ENCODE assay signal across 14 mouse cellular contexts in genomic region chr14:75902013-75902412, GRCm38 (mm10). TPM values are rescaled to one million over a fixed set of nuclear protein-coding genes. Genes with fewer than 3 reads are reported as not detected.
A peak's percentile ranks its signal among the peaks of the same experiment; 100 is the strongest.
DNase-seq lines count a peak whose midpoint lies in the region; ATAC-seq lines count a peak whose summit lies in the region.
"Had no signal": no experiment of that assay in that cellular context is flagged by ENCODE, and none has a peak within 500 bp of the region (broad histone marks: within the 10 kb centered on the region; RNA-seq: fewer than 3 reads in every experiment).

No protein-coding gene starts in this region.

- H3K36me3 ChIP-seq in hindbrain, embryonic 12.5 days = peaks cover 13% of the 10 kb centered on the region
- H3K36me3 ChIP-seq in hindbrain, embryonic 16.5 days (ENCODE audit: control insufficient read depth, insufficient read depth, low read length) = peaks cover 4% of the 10 kb centered on the region; the same call in 1 of the 2 replicates
- 0 out of 2 replicates have a peak, but pooled peaks cover 3% of the 10 kb centered on the region for H3K36me3 ChIP-seq in neural tube, embryonic 14.5 days (ENCODE audit: control insufficient read depth, insufficient read depth, low read length)
- H3K36me3 ChIP-seq in limb, embryonic 12.5 days = peaks cover 24% of the 10 kb centered on the region

- no peak overlapping the region for H3K4me2 ChIP-seq in hindbrain, embryonic 12.5 days (replicated peaks)
- H3K4me2 ChIP-seq in hindbrain, embryonic 16.5 days (ENCODE audit: low read length) = no peak overlapping the region
- H3K4me2 ChIP-seq in neural tube, embryonic 14.5 days (ENCODE audit: low read depth, low read length) = no peak overlapping the region
- H3K4me2 ChIP-seq in limb, embryonic 12.5 days = no peak overlapping the region
- H3K4me2 ChIP-seq: heart, embryonic 13.5 days; liver, embryonic 12.5 days; lung, embryonic 15.5 days had no signal

- 0 out of 2 replicates have a peak, but pooled peaks cover 3% of the 10 kb centered on the region for H3K9me3 ChIP-seq in hindbrain, embryonic 12.5 days (replicated peaks)
- no peaks in the 10 kb centered on the region for H3K9me3 ChIP-seq in hindbrain, embryonic 16.5 days (ENCODE audit: control insufficient read depth, low read length)
- H3K9me3 ChIP-seq in neural tube, embryonic 14.5 days (ENCODE audit: control insufficient read depth, low read length) = no peaks in the 10 kb centered on the region
- no peaks in the 10 kb centered on the region for H3K9me3 ChIP-seq in limb, embryonic 12.5 days
- H3K9me3 ChIP-seq: heart, embryonic 13.5 days; liver, embryonic 12.5 days; lung, embryonic 15.5 days had no signal

- DNase-seq in neural tube, embryonic 10.5 days (ENCODE audit: extremely low spot score, low spot score) = no peak
- no peak for DNase-seq in right cerebral cortex, postnatal 14 days
- DNase-seq in yolk sac, embryonic 10.5 days (ENCODE audit: low spot score) = no peak
- DNase-seq: adrenal gland, postnatal 25 days; cerebellum, adult 9-10 months; kidney, adult 18-20 months had no signal

- no peak overlapping the region for H3K9ac ChIP-seq in hindbrain, embryonic 12.5 days
- no peak overlapping the region for H3K9ac ChIP-seq in hindbrain, embryonic 16.5 days (ENCODE audit: low read depth, low read length)
- no peak overlapping the region for H3K9ac ChIP-seq in neural tube, embryonic 14.5 days (replicated peaks; ENCODE audit: low read depth, low read length)
- H3K9ac ChIP-seq in limb, embryonic 12.5 days (replicated peaks) = no peak overlapping the region
- H3K9ac ChIP-seq: heart, embryonic 13.5 days; liver, embryonic 12.5 days; lung, embryonic 15.5 days had no signal

- H3K27ac ChIP-seq in hindbrain, embryonic 12.5 days = 0 out of 2 replicates have a peak overlapping the region, but pooled peaks have one; percentile 17
- no peak overlapping the region for H3K27ac ChIP-seq in hindbrain, embryonic 16.5 days (ENCODE audit: low read depth, low read length)
- H3K27ac ChIP-seq in neural tube, embryonic 14.5 days (ENCODE audit: low read depth, low read length) = peak overlapping the region; percentile 23; the same call in 1 of the 2 replicates
- peak overlapping the region; percentile 78 for H3K27ac ChIP-seq in limb, embryonic 12.5 days
- H3K27ac ChIP-seq: heart, embryonic 13.5 days; liver, embryonic 12.5 days; lung, embryonic 15.5 days had no signal

- H3K4me3 ChIP-seq in hindbrain, embryonic 12.5 days = no peak overlapping the region
- no peak overlapping the region for H3K4me3 ChIP-seq in hindbrain, embryonic 16.5 days (ENCODE audit: low read length)
- no peak overlapping the region for H3K4me3 ChIP-seq in neural tube, embryonic 14.5 days (ENCODE audit: low read depth, low read length)
- no peak overlapping the region for H3K4me3 ChIP-seq in limb, embryonic 12.5 days (replicated peaks)
- H3K4me3 ChIP-seq: heart, embryonic 13.5 days; liver, embryonic 12.5 days; lung, embryonic 15.5 days had no signal

- ATAC-seq in hindbrain, embryonic 12.5 days (ENCODE audit: low FRiP score) = no peak
- ATAC-seq in hindbrain, embryonic 16.5 days = no peak
- ATAC-seq in neural tube, embryonic 14.5 days (ENCODE audit: low read depth) = no peak
- no peak for ATAC-seq in limb, embryonic 12.5 days (ENCODE audit: insufficient number of reproducible peaks, insufficient read depth, low FRiP score, low TSS enrichment, low read depth)
- ATAC-seq: liver, embryonic 12.5 days had no signal

- peaks cover 13% of the 10 kb centered on the region for H3K4me1 ChIP-seq in hindbrain, embryonic 12.5 days
- peaks cover 6% of the 10 kb centered on the region; the same call in 1 of the 2 replicates for H3K4me1 ChIP-seq in hindbrain, embryonic 16.5 days (ENCODE audit: control insufficient read depth, insufficient read depth, low read depth, low read length)
- H3K4me1 ChIP-seq in neural tube, embryonic 14.5 days (ENCODE audit: control insufficient read depth, insufficient read depth, low read length) = no peaks in the 10 kb centered on the region
- peaks cover 28% of the 10 kb centered on the region for H3K4me1 ChIP-seq in limb, embryonic 12.5 days (replicated peaks)
- H3K4me1 ChIP-seq: lung, embryonic 15.5 days had no signal

- WGBS in hindbrain, embryonic 12.5 days = 82% methylated on average over 2 of the region's 2 CpGs
- WGBS in hindbrain, embryonic 16.5 days = 87% methylated on average over 2 of the region's 2 CpGs
- 84% methylated on average over 2 of the region's 2 CpGs for WGBS in neural tube, embryonic 14.5 days
- WGBS in limb, embryonic 12.5 days = 76% methylated on average over 2 of the region's 2 CpGs

- no peaks in the 10 kb centered on the region for H3K27me3 ChIP-seq in hindbrain, embryonic 12.5 days
- H3K27me3 ChIP-seq in hindbrain, embryonic 16.5 days (replicated peaks; ENCODE audit: control insufficient read depth, insufficient read depth, low read length) = no peaks in the 10 kb centered on the region
- H3K27me3 ChIP-seq in neural tube, embryonic 14.5 days (ENCODE audit: control insufficient read depth, insufficient read depth, low read length) = no peaks in the 10 kb centered on the region
- no peaks in the 10 kb centered on the region for H3K27me3 ChIP-seq in limb, embryonic 12.5 days
- H3K27me3 ChIP-seq: heart, embryonic 13.5 days; liver, embryonic 12.5 days; lung, embryonic 15.5 days had no signal

RNA-seq across cellular contexts. Expression of gene Kctd4, which starts 52.8 kb away (rescaled TPM):
- 1.2 and 1.7 TPM in 2 replicates for polyA plus RNA-seq in hindbrain, embryonic 12.5 days (2016; fragmentation: Nextera tagmentation; extraction: Ambion mirVana)
- polyA plus RNA-seq in hindbrain, embryonic 16.5 days (2015; fragmentation: Nextera tagmentation; extraction: Ambion mirVana) = 6.2 and 6.7 TPM in 2 replicates
- 13.7 and 16.6 TPM in 2 replicates for polyA plus RNA-seq in neural tube, embryonic 14.5 days (2014; fragmentation: Nextera tagmentation; extraction: Ambion mirVana)
- 1.1 and 1.2 TPM in 2 replicates for polyA plus RNA-seq in limb, embryonic 12.5 days (2016; fragmentation: Nextera tagmentation; extraction: Ambion mirVana)
- polyA plus RNA-seq: gonadal fat pad, adult 2 months had no signal

RNA-seq across cellular contexts. Expression of gene Tpt1, which starts 57.1 kb away (rescaled TPM):
- 873 and 904 TPM in 2 replicates for polyA plus RNA-seq in hindbrain, embryonic 12.5 days (2016; fragmentation: Nextera tagmentation; extraction: Ambion mirVana)
- 585 and 607 TPM in 2 replicates for polyA plus RNA-seq in hindbrain, embryonic 16.5 days (2015; fragmentation: Nextera tagmentation; extraction: Ambion mirVana)
- 788 and 789 TPM in 2 replicates for polyA plus RNA-seq in neural tube, embryonic 14.5 days (2014; fragmentation: Nextera tagmentation; extraction: Ambion mirVana)
- polyA plus RNA-seq in limb, embryonic 12.5 days (2016; fragmentation: Nextera tagmentation; extraction: Ambion mirVana) = 994 and 1,047 TPM in 2 replicates
